Mouse (Mus musculus): ENCODE data around the gene Dhtkd1. TPM values are rescaled to one million over a fixed set of nuclear protein-coding genes. Genes with fewer than 3 reads are reported as not detected.
A peak's percentile ranks its signal among the peaks of the same experiment; 100 is the strongest.
"Not testable (repeated sequence)": the region's sequence is repeated elsewhere in the genome, so short reads cannot be mapped to it uniquely, and the experiment has no call there.

The Dhtkd1 gene
- 4.0 and 5.0 TPM in 2 replicates for polyA plus RNA-seq (2014; fragmentation: Nextera tagmentation; extraction: Ambion mirVana)

DNA sequence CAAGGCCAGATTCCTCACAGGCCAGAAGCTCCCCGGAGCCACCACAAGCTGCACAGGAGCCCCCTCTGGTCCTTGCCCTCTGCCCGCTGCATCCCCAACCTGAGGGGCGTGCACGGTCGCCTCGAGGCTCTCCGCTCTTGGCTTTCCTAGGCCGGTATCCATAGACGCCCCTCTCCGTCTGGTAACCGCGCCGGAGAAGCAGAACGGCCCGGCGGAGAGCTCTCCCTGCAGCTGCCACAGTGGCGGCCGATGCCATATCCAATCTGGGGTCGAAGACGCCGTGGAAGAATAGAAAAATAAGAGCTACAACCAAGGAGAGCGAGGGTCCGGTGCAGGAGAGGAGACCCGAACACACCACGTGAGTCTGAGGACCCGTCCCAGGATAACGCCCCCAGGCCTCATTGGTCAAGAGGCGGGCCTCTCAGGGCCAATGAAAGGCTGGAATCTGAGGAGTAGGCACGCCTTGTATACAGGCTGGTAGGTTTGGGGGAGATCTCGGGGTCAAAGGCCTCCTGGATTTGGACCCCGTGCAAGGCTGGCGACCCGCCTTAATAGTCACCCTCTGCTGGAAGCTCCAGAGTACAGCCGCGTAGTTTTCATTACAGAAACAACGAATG lies at the start of gene Dhtkd1:
Dhtkd1 (minus strand) TSS at position 377 of the 617 bp plus-strand sequence.
- H3K9me3 ChIP-seq (ENCODE audit: control insufficient read depth, low read length), result no peaks in the 10 kb centered on the region
- under 1% methylated on average over 36 of the region's 36 CpGs for WGBS
- H3K27me3 ChIP-seq (ENCODE audit: control insufficient read depth, insufficient read depth, low read length), result no peaks in the 10 kb centered on the region
- DNase-seq (ENCODE audit: low spot score) (peak; percentile 82), ATAC-seq (replicated peaks; ENCODE audit: low FRiP score) (peak; percentile 97)
- H3K9ac ChIP-seq (ENCODE audit: low read length), result peak within 1 kb of the TSS; percentile 66
- no peak within 1 kb of the TSS for H3K27ac ChIP-seq (ENCODE audit: low read depth, low read length)
- H3K4me3 ChIP-seq (ENCODE audit: low read depth, low read length), result peak within 1 kb of the TSS; percentile 52
- H3K36me3 ChIP-seq (ENCODE audit: control insufficient read depth, insufficient read depth, low read length), result no peaks in the 10 kb centered on the region
- peak within 1 kb of the TSS; percentile 85 for H3K4me2 ChIP-seq (ENCODE audit: low read depth, low read length, severe bottlenecking)
- no peaks in the 10 kb centered on the region for H3K4me1 ChIP-seq (replicated peaks; ENCODE audit: control insufficient read depth, insufficient read depth, low read length)

DNA sequence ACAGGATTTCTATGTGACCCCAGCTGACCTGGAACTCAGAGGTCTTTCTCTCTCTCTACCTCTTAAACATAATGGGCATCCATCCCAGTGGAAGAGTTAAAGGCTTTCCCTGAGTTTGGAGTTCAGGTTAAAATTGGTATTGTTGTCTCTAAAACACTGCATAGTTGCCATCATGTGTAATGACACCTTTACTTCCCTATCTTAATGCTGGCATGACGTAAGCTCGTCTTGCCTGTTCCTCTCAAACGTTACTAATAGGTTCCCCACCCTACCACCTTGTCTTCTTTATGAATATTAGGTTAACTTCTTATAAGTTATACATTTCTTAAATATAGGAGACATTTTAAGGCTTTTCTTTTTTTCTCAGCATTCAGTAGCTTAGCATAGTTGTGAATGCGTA lies 34.9 kb upstream of the Dhtkd1 start:
- Histone ChIP-seq H3K36me3 (ENCODE audit: control insufficient read depth, insufficient read depth, low read length) (no peaks in the 10 kb centered on the region; the same call in 1 of the 2 replicates), H3K4me3 (ENCODE audit: low read depth, low read length) (no peak overlapping the region), H3K9ac (ENCODE audit: low read length) (no peak overlapping the region), H3K27ac (ENCODE audit: low read depth, low read length) (no peak overlapping the region), H3K9me3 (ENCODE audit: control insufficient read depth, low read length) (no peaks in the 10 kb centered on the region), H3K27me3 (ENCODE audit: control insufficient read depth, insufficient read depth, low read length) (no peaks in the 10 kb centered on the region), H3K4me1 (replicated peaks; ENCODE audit: control insufficient read depth, insufficient read depth, low read length) (no peaks in the 10 kb centered on the region), H3K4me2 (ENCODE audit: low read depth, low read length, severe bottlenecking) (no peak overlapping the region)
- 91% methylated on average over 4 of the region's 4 CpGs for WGBS
- no peak for DNase-seq (ENCODE audit: low spot score)
- no peak for ATAC-seq (replicated peaks; ENCODE audit: low FRiP score)

DNA sequence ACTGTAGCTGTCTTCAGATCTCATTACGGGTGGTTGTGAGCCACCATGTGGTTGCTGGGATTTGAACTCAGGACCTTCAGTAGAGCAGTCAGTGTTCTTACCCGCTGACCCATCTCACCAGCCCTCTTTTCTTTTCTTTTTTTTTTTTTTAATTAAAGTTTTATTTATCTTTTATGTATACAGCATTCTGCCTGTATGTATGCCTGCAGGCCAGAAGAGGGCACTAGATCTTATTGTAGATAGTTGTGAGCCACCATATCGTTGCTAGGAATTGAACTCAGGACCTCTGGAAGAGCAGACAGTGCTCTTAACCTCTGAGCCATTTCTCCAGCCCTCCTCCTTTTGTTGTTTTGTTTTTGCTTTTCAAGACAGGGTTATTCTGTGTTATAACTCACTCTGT lies 28.0 kb upstream of the Dhtkd1 start:
- H3K4me3 ChIP-seq (ENCODE audit: low read depth, low read length); H3K4me1 ChIP-seq (replicated peaks; ENCODE audit: control insufficient read depth, insufficient read depth, low read length); H3K9ac ChIP-seq (ENCODE audit: low read length); H3K36me3 ChIP-seq (ENCODE audit: control insufficient read depth, insufficient read depth, low read length); ATAC-seq (replicated peaks; ENCODE audit: low FRiP score); H3K9me3 ChIP-seq (ENCODE audit: control insufficient read depth, low read length); DNase-seq (ENCODE audit: low spot score); H3K4me2 ChIP-seq (ENCODE audit: low read depth, low read length, severe bottlenecking); H3K27ac ChIP-seq (ENCODE audit: low read depth, low read length); H3K27me3 ChIP-seq (ENCODE audit: control insufficient read depth, insufficient read depth, low read length): not testable (repeated sequence)
- 96% methylated on average over 3 of the region's 3 CpGs for WGBS

DNA sequence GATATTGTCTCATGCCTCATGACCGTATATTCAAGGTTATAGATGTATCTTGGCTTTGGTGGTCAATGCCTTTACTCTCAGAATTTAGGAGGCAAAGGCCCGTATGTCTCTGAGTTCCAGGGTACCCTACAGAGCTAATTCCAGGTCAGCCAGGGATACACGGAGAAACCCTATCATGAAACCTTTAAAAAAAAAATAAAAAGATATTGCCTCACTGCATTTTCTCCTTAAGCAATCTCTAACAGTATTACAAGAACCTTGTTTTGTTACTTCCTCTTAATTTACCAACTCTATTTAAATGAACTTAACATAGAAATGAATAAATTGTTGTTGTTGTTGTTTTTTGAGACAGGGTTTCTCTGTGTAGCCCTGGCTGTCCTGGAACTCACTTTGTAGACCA lies 23.4 kb upstream of the Dhtkd1 start:
- H3K27me3 ChIP-seq (ENCODE audit: control insufficient read depth, insufficient read depth, low read length), result no peaks in the 10 kb centered on the region
- DNase-seq (ENCODE audit: low spot score), result no peak
- peaks cover 5% of the 10 kb centered on the region; the same call in 1 of the 2 replicates for H3K36me3 ChIP-seq (ENCODE audit: control insufficient read depth, insufficient read depth, low read length)
- H3K4me1 ChIP-seq (replicated peaks; ENCODE audit: control insufficient read depth, insufficient read depth, low read length), result no peaks in the 10 kb centered on the region
- H3K4me2 ChIP-seq (ENCODE audit: low read depth, low read length, severe bottlenecking), result no peak overlapping the region
- 95% methylated on average over 3 of the region's 3 CpGs for WGBS
- no peak for ATAC-seq (replicated peaks; ENCODE audit: low FRiP score)
- no peak overlapping the region for H3K27ac ChIP-seq (ENCODE audit: low read depth, low read length)
- no peak overlapping the region for H3K4me3 ChIP-seq (ENCODE audit: low read depth, low read length)
- H3K9ac ChIP-seq (ENCODE audit: low read length), result no peak overlapping the region
- H3K9me3 ChIP-seq (ENCODE audit: control insufficient read depth, low read length), result no peaks in the 10 kb centered on the region

DNA sequence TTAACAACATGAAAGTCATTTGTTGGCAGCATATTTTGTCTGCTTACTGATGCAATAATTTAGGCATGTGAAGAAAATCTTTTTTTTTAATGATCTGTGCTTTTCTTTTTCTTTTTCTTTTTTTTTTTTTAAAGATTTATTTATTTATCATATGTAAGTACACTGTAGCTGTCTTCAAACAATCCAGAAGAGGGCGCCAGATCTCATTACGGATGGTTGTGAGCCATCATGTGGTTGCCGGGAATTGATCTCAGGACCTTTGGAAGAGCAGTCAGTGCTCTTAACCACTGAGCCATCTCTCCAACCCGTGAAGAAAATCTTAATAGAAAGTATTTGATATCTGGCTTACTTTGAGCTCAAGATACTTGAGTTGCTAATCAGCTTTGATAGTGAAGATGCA lies 21.1 kb upstream of the Dhtkd1 start:
- ATAC-seq (replicated peaks; ENCODE audit: low FRiP score); H3K4me3 ChIP-seq (ENCODE audit: low read depth, low read length); H3K27ac ChIP-seq (ENCODE audit: low read depth, low read length); H3K4me2 ChIP-seq (ENCODE audit: low read depth, low read length, severe bottlenecking); H3K27me3 ChIP-seq (ENCODE audit: control insufficient read depth, insufficient read depth, low read length); H3K4me1 ChIP-seq (replicated peaks; ENCODE audit: control insufficient read depth, insufficient read depth, low read length); DNase-seq (ENCODE audit: low spot score); H3K9ac ChIP-seq (ENCODE audit: low read length); H3K36me3 ChIP-seq (ENCODE audit: control insufficient read depth, insufficient read depth, low read length); H3K9me3 ChIP-seq (ENCODE audit: control insufficient read depth, low read length): not testable (repeated sequence)
- 89% methylated on average over 4 of the region's 4 CpGs for WGBS

DNA sequence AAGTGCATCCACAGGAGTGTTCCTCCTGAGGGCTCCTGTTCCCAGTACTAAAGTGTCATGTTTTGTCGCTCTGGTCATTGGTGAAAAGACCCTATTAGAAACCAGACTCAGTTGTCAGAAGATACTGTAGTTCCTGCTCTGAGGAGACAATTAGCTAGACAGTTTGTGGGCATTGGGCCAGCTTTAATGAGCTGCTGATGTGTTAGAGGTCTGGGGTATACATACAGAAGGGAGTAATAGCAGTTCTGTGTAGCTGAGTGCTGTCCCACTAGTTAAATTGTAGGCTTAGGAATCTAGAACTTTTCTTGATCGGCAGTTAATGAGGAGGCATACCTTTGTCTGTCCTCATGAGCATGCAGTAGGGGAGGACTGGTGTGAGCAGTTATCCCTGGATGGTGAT lies 19.7 kb upstream of the Dhtkd1 start:
- no peak for DNase-seq (ENCODE audit: low spot score)
- H3K36me3 ChIP-seq (ENCODE audit: control insufficient read depth, insufficient read depth, low read length), result peaks cover 10% of the 10 kb centered on the region
- H3K4me3 ChIP-seq (ENCODE audit: low read depth, low read length), result no peak overlapping the region
- WGBS, result 90% methylated on average over 2 of the region's 2 CpGs
- ATAC-seq (replicated peaks; ENCODE audit: low FRiP score), result no peak
- H3K27me3 ChIP-seq (ENCODE audit: control insufficient read depth, insufficient read depth, low read length), result no peaks in the 10 kb centered on the region
- no peak overlapping the region for H3K4me2 ChIP-seq (ENCODE audit: low read depth, low read length, severe bottlenecking)
- H3K9me3 ChIP-seq (ENCODE audit: control insufficient read depth, low read length), result no peaks in the 10 kb centered on the region
- no peaks in the 10 kb centered on the region for H3K4me1 ChIP-seq (replicated peaks; ENCODE audit: control insufficient read depth, insufficient read depth, low read length)
- H3K27ac ChIP-seq (ENCODE audit: low read depth, low read length), result no peak overlapping the region
- H3K9ac ChIP-seq (ENCODE audit: low read length), result no peak overlapping the region

DNA sequence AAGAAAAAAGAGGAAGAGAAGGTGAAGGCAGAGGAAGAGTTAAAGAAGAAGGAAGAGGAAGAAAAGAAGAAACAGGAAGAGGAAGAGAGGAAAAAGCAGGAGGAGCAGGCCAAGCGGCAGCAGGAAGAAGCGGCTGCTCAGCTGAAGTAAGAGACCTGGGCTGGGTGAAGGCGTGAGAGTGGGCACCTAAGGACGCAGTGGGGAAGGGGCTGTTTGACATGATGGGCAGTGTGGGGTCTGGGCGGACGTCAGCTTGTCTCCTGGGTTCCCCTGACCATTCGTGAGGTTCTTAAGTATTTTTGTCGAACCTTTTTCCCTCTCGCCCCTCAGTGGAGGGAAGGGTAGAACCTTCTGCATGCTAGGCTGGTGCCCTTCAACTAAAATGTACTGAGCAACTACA lies 15.1 kb upstream of the Dhtkd1 start:
- Histone ChIP-seq H3K4me1 (replicated peaks; ENCODE audit: control insufficient read depth, insufficient read depth, low read length) (no peaks in the 10 kb centered on the region), H3K27ac (ENCODE audit: low read depth, low read length) (no peak overlapping the region), H3K4me2 (ENCODE audit: low read depth, low read length, severe bottlenecking) (no peak overlapping the region), H3K4me3 (ENCODE audit: low read depth, low read length) (no peak overlapping the region), H3K9me3 (ENCODE audit: control insufficient read depth, low read length) (no peaks in the 10 kb centered on the region), H3K27me3 (ENCODE audit: control insufficient read depth, insufficient read depth, low read length) (no peaks in the 10 kb centered on the region), H3K9ac (ENCODE audit: low read length) (no peak overlapping the region), H3K36me3 (ENCODE audit: control insufficient read depth, insufficient read depth, low read length) (peaks cover 8% of the 10 kb centered on the region)
- DNase-seq (ENCODE audit: low spot score), result no peak
- ATAC-seq (replicated peaks; ENCODE audit: low FRiP score), result no peak
- WGBS, result 93% methylated on average over 9 of the region's 9 CpGs

DNA sequence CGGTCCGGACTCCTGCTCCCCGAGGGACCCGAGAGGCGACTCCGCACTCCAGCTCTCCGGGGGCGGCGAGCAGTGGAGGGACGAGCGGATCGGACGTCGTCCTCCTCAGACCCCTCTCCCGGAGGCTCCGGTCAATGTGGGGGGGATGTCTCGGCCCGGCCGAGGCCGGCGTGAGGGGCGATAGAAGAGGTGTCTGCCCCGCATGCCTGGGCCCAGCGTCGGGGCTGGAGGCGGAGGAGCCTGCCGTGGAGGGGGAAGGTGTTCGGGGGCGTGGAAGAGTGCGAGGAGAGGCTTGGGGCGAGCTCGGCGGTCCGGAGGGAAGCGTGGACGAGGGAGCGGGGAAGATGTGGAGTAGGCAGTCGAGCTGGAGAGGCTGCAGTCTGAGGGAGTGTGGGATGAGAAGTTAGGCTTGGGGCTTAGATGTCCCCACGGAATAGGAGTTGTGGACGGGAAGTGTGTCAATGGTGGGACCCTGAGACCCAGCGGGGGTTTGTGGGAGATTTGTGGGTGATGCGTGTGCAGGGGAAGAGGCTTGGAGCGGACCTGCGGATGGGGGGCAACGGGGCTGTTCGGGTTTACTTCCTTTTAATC lies 9.1 kb upstream of the Dhtkd1 start:
- H3K27ac ChIP-seq (ENCODE audit: low read depth, low read length), result peak overlapping the region; percentile 71
- peak overlapping the region; percentile 96 for H3K4me3 ChIP-seq (ENCODE audit: low read depth, low read length)
- H3K9me3 ChIP-seq (ENCODE audit: control insufficient read depth, low read length), result no peaks in the 10 kb centered on the region
- H3K4me2 ChIP-seq (ENCODE audit: low read depth, low read length, severe bottlenecking), result peak overlapping the region; percentile 78
- H3K36me3 ChIP-seq (ENCODE audit: control insufficient read depth, insufficient read depth, low read length), result no peaks in the 10 kb centered on the region
- WGBS, result under 1% methylated on average over 46 of the region's 46 CpGs
- H3K9ac ChIP-seq (ENCODE audit: low read length), result peak overlapping the region; percentile 88
- no peaks in the 10 kb centered on the region for H3K27me3 ChIP-seq (ENCODE audit: control insufficient read depth, insufficient read depth, low read length)
- ATAC-seq (replicated peaks; ENCODE audit: low FRiP score) (no peak; the same call in 1 of the 2 replicates), DNase-seq (ENCODE audit: low spot score) (no peak)
- H3K4me1 ChIP-seq (replicated peaks; ENCODE audit: control insufficient read depth, insufficient read depth, low read length), result no peaks in the 10 kb centered on the region

Measured in forebrain, embryonic 11.5 days (tissue).